Mouse (Mus musculus): Measurements from ENCODE around the gene Cacnb4. TPM values are rescaled to one million over a fixed set of nuclear protein-coding genes. Genes with fewer than 3 reads are reported as not detected.

Cacnb4 gene
- polyA plus RNA-seq, 1 experiment = not detected

- no peak for TF ChIP-seq GATA1 (IDR thresholded peaks at IDR 0.05; ENCODE audit: low read length)
Observed at GRCm38 (mm10) chr2:52537155-52537554, 139.5 kb downstream of the Cacnb4 start.

GRCm38 (mm10) chr2:52536511-52536910, 140.1 kb downstream of the Cacnb4 start:
- TF ChIP-seq GATA1 (IDR thresholded peaks at IDR 0.05; ENCODE audit: low read length) = no peak

- no peak for TF ChIP-seq GATA1 (IDR thresholded peaks at IDR 0.05; ENCODE audit: low read length)
Observed at GRCm38 (mm10) chr2:52533696-52534095, 142.9 kb downstream of the Cacnb4 start.

GRCm38 (mm10) chr2:52530521-52530920, 146.1 kb downstream of the Cacnb4 start:
- no peak for TF ChIP-seq GATA1 (IDR thresholded peaks at IDR 0.05; ENCODE audit: low read length)

GRCm38 (mm10) chr2:52529245-52529644, 147.4 kb downstream of the Cacnb4 start:
- TF ChIP-seq GATA1 (IDR thresholded peaks at IDR 0.05; ENCODE audit: low read length) = no peak

- TF ChIP-seq GATA1 (IDR thresholded peaks at IDR 0.05; ENCODE audit: low read length) = no peak
Observed at GRCm38 (mm10) chr2:52525876-52526592, 150.6 kb downstream of the Cacnb4 start.

GRCm38 (mm10) chr2:52523056-52523715, 153.4 kb downstream of the Cacnb4 start:
- TF ChIP-seq GATA1 (IDR thresholded peaks at IDR 0.05; ENCODE audit: low read length) = no peak

- no peak for TF ChIP-seq GATA1 (IDR thresholded peaks at IDR 0.05; ENCODE audit: low read length)
Observed at GRCm38 (mm10) chr2:52521012-52521411, 155.6 kb downstream of the Cacnb4 start.

GRCm38 (mm10) chr2:52518740-52519139, 157.9 kb downstream of the Cacnb4 start:
- no peak for TF ChIP-seq GATA1 (IDR thresholded peaks at IDR 0.05; ENCODE audit: low read length)

GRCm38 (mm10) chr2:52516534-52516933, 160.1 kb downstream of the Cacnb4 start:
- TF ChIP-seq GATA1 (IDR thresholded peaks at IDR 0.05; ENCODE audit: low read length) = no peak

GRCm38 (mm10) chr2:52512865-52513388, 163.7 kb downstream of the Cacnb4 start:
- TF ChIP-seq GATA1 (IDR thresholded peaks at IDR 0.05; ENCODE audit: low read length) = no peak

GRCm38 (mm10) chr2:52512206-52512605, 164.4 kb downstream of the Cacnb4 start:
- TF ChIP-seq GATA1 (IDR thresholded peaks at IDR 0.05; ENCODE audit: low read length) = no peak

- TF ChIP-seq GATA1 (IDR thresholded peaks at IDR 0.05; ENCODE audit: low read length) = no peak
Observed at GRCm38 (mm10) chr2:52511799-52512198, 164.8 kb downstream of the Cacnb4 start.

GRCm38 (mm10) chr2:52509779-52510500, 166.7 kb downstream of the Cacnb4 start:
- no peak for TF ChIP-seq GATA1 (IDR thresholded peaks at IDR 0.05; ENCODE audit: low read length)

- no peak for TF ChIP-seq GATA1 (IDR thresholded peaks at IDR 0.05; ENCODE audit: low read length)
Observed at GRCm38 (mm10) chr2:52505164-52505563, 171.5 kb downstream of the Cacnb4 start.

- no peak for TF ChIP-seq GATA1 (IDR thresholded peaks at IDR 0.05; ENCODE audit: low read length)
Observed at GRCm38 (mm10) chr2:52504762-52505161, 171.9 kb downstream of the Cacnb4 start.

Data from G1E-ER4 (cell line).